8 mouse cellular contexts compared by ENCODE assay signal in genomic region chr17:94749466-94750135, GRCm38 (mm10). TPM values are rescaled to one million over a fixed set of nuclear protein-coding genes. Genes with fewer than 3 reads are reported as not detected.
A peak's percentile ranks its signal among the peaks of the same experiment; 100 is the strongest.
DNase-seq lines count a peak whose midpoint lies in the region; ATAC-seq lines count a peak whose summit lies in the region.

TSS of gene Mettl4 (minus strand) at chr17:94750019.

- DNase-seq in adipocyte (ENCODE audit: low spot score): peak; percentile 95
- peak; percentile 97 for DNase-seq in embryo, embryonic 10 days (ENCODE audit: low spot score)
- peak; percentile 92 for DNase-seq in gastrocnemius, postnatal 10 days
- DNase-seq in induced T-regulatory cell, adult 2 months (ENCODE audit: low read depth): peak; percentile 97
- peak; percentile 91 to 95 for DNase-seq in left cerebral cortex, adult 9 months (ENCODE audit: low spot score in 2 of 2)
- DNase-seq in right cerebral cortex, postnatal 14 days: peak; percentile 93
- peak; percentile 79 to 94 for DNase-seq in urinary bladder, postnatal 36 days (ENCODE audit: low spot score in 2 of 2)

- ATAC-seq in megakaryocyte progenitor cell, adult 5-6 weeks (replicated peaks; ENCODE audit: poor library complexity): peak; percentile 89

RNA-seq across cellular contexts. Expression of gene Mettl4, which starts in this region (rescaled TPM):
- 1 to 10 TPM; 7.0 to 7.2 TPM for total RNA-seq in gastrocnemius, postnatal 10 days (2021)
- 26.5 and 27.1 TPM in 2 replicates for total RNA-seq in megakaryocyte progenitor cell, adult 5-6 weeks (2015)
- 27.4 and 30.1 TPM in 2 replicates for total RNA-seq in megakaryocyte progenitor cell, adult 5-6 weeks (2017)

Comparison
In these comparisons a context has a peak if more than half of its experiments do, and no peak if none do; other contexts are left out.
1. Peak in every context shown above with its lines: DNase-seq and ATAC-seq.